Mouse (Mus musculus): ENCODE data around the gene Ak7. TPM values are rescaled to one million over a fixed set of nuclear protein-coding genes. Genes with fewer than 3 reads are reported as not detected.

Gene Ak7
- polyA plus RNA-seq, 1 experiment from 2014 or later, result 0.33 TPM

GRCm38 (mm10) chr12:105735889-105736251 is 30.1 kb downstream of the Ak7 start:
- Histone ChIP-seq H3K36me3 (ENCODE audit: control insufficient read depth, insufficient read depth, low read length) (no peaks in the 10 kb centered on the region), H3K9me3 (ENCODE audit: control insufficient read depth, low read length) (no peaks in the 10 kb centered on the region), H3K27me3 (ENCODE audit: control insufficient read depth, insufficient read depth, low read length) (no peaks in the 10 kb centered on the region), H3K4me3 (replicated peaks; ENCODE audit: low read depth, low read length) (no peak overlapping the region), H3K27ac (replicated peaks; ENCODE audit: low read depth, low read length) (no peak overlapping the region), H3K4me1 (ENCODE audit: control insufficient read depth, insufficient read depth, low read length) (no peaks in the 10 kb centered on the region), H3K9ac (replicated peaks; ENCODE audit: low read length) (no peak overlapping the region), H3K4me2 (ENCODE audit: low read length) (no peak overlapping the region)
- ATAC-seq (ENCODE audit: low FRiP score, low TSS enrichment) (no peak), DNase-seq (no peak)
- WGBS, result 92% methylated on average over 6 of the region's 6 CpGs

GRCm38 (mm10) chr12:105738316-105739096 is 32.7 kb downstream of the Ak7 start:
- Histone ChIP-seq H3K9me3 (ENCODE audit: control insufficient read depth, low read length) (no peaks in the 10 kb centered on the region), H3K36me3 (ENCODE audit: control insufficient read depth, insufficient read depth, low read length) (no peaks in the 10 kb centered on the region), H3K4me2 (ENCODE audit: low read length) (no peak overlapping the region), H3K4me1 (ENCODE audit: control insufficient read depth, insufficient read depth, low read length) (no peaks in the 10 kb centered on the region), H3K27ac (replicated peaks; ENCODE audit: low read depth, low read length) (no peak overlapping the region), H3K4me3 (replicated peaks; ENCODE audit: low read depth, low read length) (no peak overlapping the region), H3K27me3 (ENCODE audit: control insufficient read depth, insufficient read depth, low read length) (no peaks in the 10 kb centered on the region), H3K9ac (replicated peaks; ENCODE audit: low read length) (no peak overlapping the region)
- no peak for DNase-seq
- WGBS, result 77% methylated on average over 15 of the region's 15 CpGs
- ATAC-seq (ENCODE audit: low FRiP score, low TSS enrichment), result no peak

- no peaks in the 10 kb centered on the region for H3K4me1 ChIP-seq (ENCODE audit: control insufficient read depth, insufficient read depth, low read length)
- H3K27ac ChIP-seq (replicated peaks; ENCODE audit: low read depth, low read length), result no peak overlapping the region
- H3K4me2 ChIP-seq (ENCODE audit: low read length), result no peak overlapping the region
- no peaks in the 10 kb centered on the region for H3K36me3 ChIP-seq (ENCODE audit: control insufficient read depth, insufficient read depth, low read length)
- H3K9ac ChIP-seq (replicated peaks; ENCODE audit: low read length), result no peak overlapping the region
- no peaks in the 10 kb centered on the region for H3K27me3 ChIP-seq (ENCODE audit: control insufficient read depth, insufficient read depth, low read length)
- ATAC-seq (ENCODE audit: low FRiP score, low TSS enrichment), result no peak
- WGBS, result 89% methylated on average over 8 of the region's 8 CpGs
- no peak overlapping the region for H3K4me3 ChIP-seq (replicated peaks; ENCODE audit: low read depth, low read length)
- DNase-seq, result no peak
- no peaks in the 10 kb centered on the region for H3K9me3 ChIP-seq (ENCODE audit: control insufficient read depth, low read length)
Measured at GRCm38 (mm10) chr12:105739656-105740055, 33.9 kb downstream of the Ak7 start.

GRCm38 (mm10) chr12:105748114-105748513 is 42.3 kb downstream of the Ak7 start:
- 89% methylated on average over 5 of the region's 5 CpGs for WGBS
- H3K36me3 ChIP-seq (ENCODE audit: control insufficient read depth, insufficient read depth, low read length), result no peaks in the 10 kb centered on the region
- ATAC-seq (ENCODE audit: low FRiP score, low TSS enrichment), result no peak

GRCm38 (mm10) chr12:105753813-105754212 is 48.0 kb downstream of the Ak7 start:
- Histone ChIP-seq H3K4me3 (replicated peaks; ENCODE audit: low read depth, low read length) (no peak overlapping the region), H3K27me3 (ENCODE audit: control insufficient read depth, insufficient read depth, low read length) (no peaks in the 10 kb centered on the region), H3K27ac (replicated peaks; ENCODE audit: low read depth, low read length) (no peak overlapping the region), H3K36me3 (ENCODE audit: control insufficient read depth, insufficient read depth, low read length) (no peaks in the 10 kb centered on the region), H3K9me3 (ENCODE audit: control insufficient read depth, low read length) (no peaks in the 10 kb centered on the region), H3K4me2 (ENCODE audit: low read length) (no peak overlapping the region), H3K4me1 (ENCODE audit: control insufficient read depth, insufficient read depth, low read length) (no peaks in the 10 kb centered on the region), H3K9ac (replicated peaks; ENCODE audit: low read length) (no peak overlapping the region)
- 91% methylated on average over 10 of the region's 10 CpGs for WGBS
- no peak for DNase-seq
- ATAC-seq (ENCODE audit: low FRiP score, low TSS enrichment), result no peak

More at GRCm38 (mm10) chr12:105748114-105748513, 42.3 kb downstream of the Ak7 start:
- DNase-seq, result no peak
- H3K9ac ChIP-seq (replicated peaks; ENCODE audit: low read length), result no peak overlapping the region
- no peak overlapping the region for H3K4me2 ChIP-seq (ENCODE audit: low read length)
- no peaks in the 10 kb centered on the region for H3K27me3 ChIP-seq (ENCODE audit: control insufficient read depth, insufficient read depth, low read length)
- H3K4me1 ChIP-seq (ENCODE audit: control insufficient read depth, insufficient read depth, low read length), result no peaks in the 10 kb centered on the region
- no peaks in the 10 kb centered on the region for H3K9me3 ChIP-seq (ENCODE audit: control insufficient read depth, low read length)
- H3K27ac ChIP-seq (replicated peaks; ENCODE audit: low read depth, low read length), result no peak overlapping the region
- no peak overlapping the region for H3K4me3 ChIP-seq (replicated peaks; ENCODE audit: low read depth, low read length)

- DNase-seq (no peak), ATAC-seq (ENCODE audit: low FRiP score, low TSS enrichment) (no peak)
- Histone ChIP-seq H3K4me3 (replicated peaks; ENCODE audit: low read depth, low read length) (no peak overlapping the region), H3K27me3 (ENCODE audit: control insufficient read depth, insufficient read depth, low read length) (no peaks in the 10 kb centered on the region), H3K4me2 (ENCODE audit: low read length) (no peak overlapping the region), H3K36me3 (ENCODE audit: control insufficient read depth, insufficient read depth, low read length) (no peaks in the 10 kb centered on the region), H3K9ac (replicated peaks; ENCODE audit: low read length) (no peak overlapping the region), H3K9me3 (ENCODE audit: control insufficient read depth, low read length) (no peaks in the 10 kb centered on the region), H3K27ac (replicated peaks; ENCODE audit: low read depth, low read length) (no peak overlapping the region), H3K4me1 (ENCODE audit: control insufficient read depth, insufficient read depth, low read length) (no peaks in the 10 kb centered on the region)
- WGBS, result 39% methylated on average over 15 of the region's 15 CpGs
Measured at GRCm38 (mm10) chr12:105757816-105758497, 52.2 kb downstream of the Ak7 start.

- Histone ChIP-seq H3K9me3 (ENCODE audit: control insufficient read depth, low read length) (no peaks in the 10 kb centered on the region), H3K36me3 (ENCODE audit: control insufficient read depth, insufficient read depth, low read length) (no peaks in the 10 kb centered on the region), H3K4me1 (ENCODE audit: control insufficient read depth, insufficient read depth, low read length) (no peaks in the 10 kb centered on the region), H3K9ac (replicated peaks; ENCODE audit: low read length) (no peak overlapping the region), H3K27ac (replicated peaks; ENCODE audit: low read depth, low read length) (no peak overlapping the region), H3K4me2 (ENCODE audit: low read length) (no peak overlapping the region), H3K4me3 (replicated peaks; ENCODE audit: low read depth, low read length) (no peak overlapping the region), H3K27me3 (ENCODE audit: control insufficient read depth, insufficient read depth, low read length) (no peaks in the 10 kb centered on the region)
- DNase-seq (no peak), ATAC-seq (ENCODE audit: low FRiP score, low TSS enrichment) (no peak)
- 88% methylated on average over 2 of the region's 2 CpGs for WGBS
Measured at GRCm38 (mm10) chr12:105758911-105759310, 53.1 kb downstream of the Ak7 start.

GRCm38 (mm10) chr12:105759849-105760478 is 54.2 kb downstream of the Ak7 start:
- 76% methylated on average over 10 of the region's 10 CpGs for WGBS
- H3K4me1 ChIP-seq (ENCODE audit: control insufficient read depth, insufficient read depth, low read length), result no peaks in the 10 kb centered on the region
- no peaks in the 10 kb centered on the region for H3K36me3 ChIP-seq (ENCODE audit: control insufficient read depth, insufficient read depth, low read length)
- H3K9ac ChIP-seq (replicated peaks; ENCODE audit: low read length), result no peak overlapping the region
- DNase-seq (no peak), ATAC-seq (ENCODE audit: low FRiP score, low TSS enrichment) (no peak)
- no peaks in the 10 kb centered on the region for H3K27me3 ChIP-seq (ENCODE audit: control insufficient read depth, insufficient read depth, low read length)
- H3K9me3 ChIP-seq (ENCODE audit: control insufficient read depth, low read length), result no peaks in the 10 kb centered on the region
- no peak overlapping the region for H3K27ac ChIP-seq (replicated peaks; ENCODE audit: low read depth, low read length)
- no peak overlapping the region for H3K4me3 ChIP-seq (replicated peaks; ENCODE audit: low read depth, low read length)
- H3K4me2 ChIP-seq (ENCODE audit: low read length), result no peak overlapping the region

All from midbrain, embryonic 14.5 days (tissue).